Mouse (Mus musculus) midbrain, embryonic 13.5 days (tissue): ENCODE data around the gene G530012D18Rik. TPM values are rescaled to one million over a fixed set of nuclear protein-coding genes. Genes with fewer than 3 reads are reported as not detected.
"Not testable (repeated sequence)": the region's sequence is repeated elsewhere in the genome, so short reads cannot be mapped to it uniquely, and the experiment has no call there.

Experiments
- ATAC-seq: fragments of 200-750 bp; cut with Nextera tagmentation; 2 replicates; pipeline ENCODE4 v1.8.0; 2017; ENCODE audit warnings: mild to moderate bottlenecking, moderate TSS enrichment, moderate library complexity
- H3K27ac ChIP-seq: fragments of 300-500 bp; sonication (generic); 2 replicates; pipeline ENCODE4 v1.5.1; 2015; ENCODE audit warnings: inconsistent platforms, mild to moderate bottlenecking, moderate library complexity
- H3K27me3 ChIP-seq: fragments of 300-500 bp; sonication (generic); 2 replicates; pipeline ENCODE4 v1.6.1; 2015; ENCODE audit warnings: mild to moderate bottlenecking, inconsistent platforms
- H3K36me3 ChIP-seq: fragments of 300-500 bp; sonication (generic); 2 replicates; pipeline ENCODE4 v1.6.1; 2015; ENCODE audit warnings: mild to moderate bottlenecking, inconsistent platforms
- H3K4me1 ChIP-seq: fragments of 300-500 bp; sonication (generic); replicated peaks from 2 replicates; pipeline ENCODE4 v1.6.1; 2015; ENCODE audit warnings: inconsistent platforms
- H3K4me2 ChIP-seq: fragments of 300-500 bp; sonication (generic); replicated peaks from 2 replicates; pipeline ENCODE4 v1.6.1; 2015; ENCODE audit warnings: moderate library complexity, mild to moderate bottlenecking, inconsistent platforms
- H3K4me3 ChIP-seq: fragments of 300-500 bp; sonication (generic); replicated peaks from 2 replicates; pipeline ENCODE4 v1.5.1; 2015; ENCODE audit warnings: mild to moderate bottlenecking, inconsistent platforms
- H3K9ac ChIP-seq: fragments of 300-500 bp; sonication (generic); replicated peaks from 2 replicates; pipeline ENCODE4 v1.6.1; 2015; ENCODE audit warnings: mild to moderate bottlenecking, inconsistent platforms
- H3K9me3 ChIP-seq: fragments of 300-500 bp; sonication (generic); 2 replicates; pipeline ENCODE4 v1.6.1; 2016; ENCODE audit warnings: mild to moderate bottlenecking, inconsistent platforms
- WGBS: fragments of 180-500 bp; shearing (Covaris S2); methylation state at CpG from one replicate; pipeline ENCODE4 v1.1.7; 2015; 5-methylcytosine and 5-hydroxymethylcytosine counted together
- polyA plus RNA-seq: library from polyadenylated mRNA; unstranded; fragments of >200 nt; fragmentation: Nextera tagmentation; extraction: Ambion mirVana; gene quantifications from 2 replicates; pipeline ENCODE4 v1.2.1, GENCODE M21; 2015

G530012D18Rik gene
- polyA plus RNA-seq, result not detected in 2 replicates

DNA sequence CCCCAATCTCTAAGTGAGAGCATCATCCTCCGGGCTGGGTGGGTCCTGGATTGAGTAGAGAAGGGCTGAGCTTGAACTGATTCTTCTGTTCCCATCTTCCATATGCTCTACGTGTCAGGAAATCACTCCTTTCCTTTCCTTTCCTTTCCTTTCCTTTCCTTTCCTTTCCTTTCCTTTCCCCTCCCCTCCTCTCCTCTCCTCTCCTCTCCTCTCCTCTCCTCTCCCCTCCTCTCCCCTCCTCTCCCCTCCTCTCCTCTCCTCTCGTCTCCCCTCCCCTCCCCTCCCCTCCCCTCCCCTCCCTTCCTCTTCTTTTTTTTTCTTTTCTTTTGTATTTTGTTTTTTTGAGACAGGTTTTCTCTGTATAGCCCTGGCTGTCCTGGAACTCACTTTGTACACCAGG, at the start of gene G530012D18Rik:
Gene G530012D18Rik, plus strand, starts transcription at position 301 of the 400 bp plus-strand sequence.
- H3K4me1 ChIP-seq, H3K4me2 ChIP-seq, H3K36me3 ChIP-seq, H3K27ac ChIP-seq, H3K9ac ChIP-seq, H3K9me3 ChIP-seq, ATAC-seq, H3K4me3 ChIP-seq, H3K27me3 ChIP-seq: not testable (repeated sequence)
- WGBS, result 77% methylated on average over 2 of the region's 3 CpGs

- H3K27ac ChIP-seq, H3K9ac ChIP-seq, H3K36me3 ChIP-seq, ATAC-seq, H3K27me3 ChIP-seq, H3K4me3 ChIP-seq, H3K4me1 ChIP-seq, H3K9me3 ChIP-seq, H3K4me2 ChIP-seq: not testable (repeated sequence)
- WGBS, result 70% methylated on average over 3 of the region's 3 CpGs
These were observed 49.1 kb upstream of the G530012D18Rik start for GRCm38 (mm10) chr1:85526401-85526800.

- H3K27me3 ChIP-seq, H3K27ac ChIP-seq, H3K36me3 ChIP-seq, H3K4me1 ChIP-seq, H3K9me3 ChIP-seq, H3K9ac ChIP-seq, ATAC-seq, H3K4me3 ChIP-seq, H3K4me2 ChIP-seq: not testable (repeated sequence)
- 82% methylated on average over 14 of the region's 15 CpGs for WGBS
These were observed 46.9 kb upstream of the G530012D18Rik start for GRCm38 (mm10) chr1:85528451-85529110.

GRCm38 (mm10) chr1:85543818-85544217, 31.7 kb upstream of the G530012D18Rik start:
- not testable (repeated sequence) for H3K9ac ChIP-seq, H3K27ac ChIP-seq, H3K27me3 ChIP-seq, ATAC-seq, H3K36me3 ChIP-seq, H3K9me3 ChIP-seq, H3K4me1 ChIP-seq, H3K4me3 ChIP-seq, H3K4me2 ChIP-seq
- WGBS, result 71% methylated on average over 4 of the region's 4 CpGs

GRCm38 (mm10) chr1:85546442-85546841, 29.0 kb upstream of the G530012D18Rik start:
- H3K9me3 ChIP-seq, H3K4me3 ChIP-seq, H3K36me3 ChIP-seq, ATAC-seq, H3K27me3 ChIP-seq, H3K4me2 ChIP-seq, H3K9ac ChIP-seq, H3K4me1 ChIP-seq, H3K27ac ChIP-seq: not testable (repeated sequence)

- H3K4me3 ChIP-seq, H3K4me2 ChIP-seq, H3K27me3 ChIP-seq, H3K9me3 ChIP-seq, ATAC-seq, H3K36me3 ChIP-seq, H3K9ac ChIP-seq, H3K4me1 ChIP-seq, H3K27ac ChIP-seq: not testable (repeated sequence)
- 86% methylated on average over 4 of the region's 4 CpGs for WGBS
These were observed 20.2 kb upstream of the G530012D18Rik start for GRCm38 (mm10) chr1:85555261-85555660.

DNA sequence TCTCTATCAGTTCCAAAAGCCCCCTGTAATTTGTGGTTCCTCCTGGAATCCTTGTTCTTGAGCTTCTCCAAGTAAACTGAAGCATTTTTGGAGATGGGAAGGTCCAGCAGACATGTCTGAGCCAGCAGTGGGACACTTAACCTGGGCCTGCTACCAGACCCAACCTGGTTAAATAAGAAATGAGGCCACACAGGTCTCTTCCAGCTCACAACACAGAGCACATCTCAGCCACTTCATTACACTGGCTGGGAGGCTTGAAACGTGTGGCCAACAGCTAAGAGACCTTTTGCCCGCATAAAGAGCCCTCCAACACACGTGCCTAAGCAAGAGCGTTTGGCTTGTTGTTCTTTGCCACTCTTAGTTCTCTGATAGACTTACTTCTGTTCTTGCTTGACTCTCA, 1.9 kb upstream of the G530012D18Rik start:
- H3K9me3 ChIP-seq, H3K4me1 ChIP-seq, H3K4me2 ChIP-seq, H3K36me3 ChIP-seq, ATAC-seq, H3K27ac ChIP-seq, H3K9ac ChIP-seq, H3K27me3 ChIP-seq, H3K4me3 ChIP-seq: not testable (repeated sequence)
- 68% methylated on average over 4 of the region's 4 CpGs for WGBS

DNA sequence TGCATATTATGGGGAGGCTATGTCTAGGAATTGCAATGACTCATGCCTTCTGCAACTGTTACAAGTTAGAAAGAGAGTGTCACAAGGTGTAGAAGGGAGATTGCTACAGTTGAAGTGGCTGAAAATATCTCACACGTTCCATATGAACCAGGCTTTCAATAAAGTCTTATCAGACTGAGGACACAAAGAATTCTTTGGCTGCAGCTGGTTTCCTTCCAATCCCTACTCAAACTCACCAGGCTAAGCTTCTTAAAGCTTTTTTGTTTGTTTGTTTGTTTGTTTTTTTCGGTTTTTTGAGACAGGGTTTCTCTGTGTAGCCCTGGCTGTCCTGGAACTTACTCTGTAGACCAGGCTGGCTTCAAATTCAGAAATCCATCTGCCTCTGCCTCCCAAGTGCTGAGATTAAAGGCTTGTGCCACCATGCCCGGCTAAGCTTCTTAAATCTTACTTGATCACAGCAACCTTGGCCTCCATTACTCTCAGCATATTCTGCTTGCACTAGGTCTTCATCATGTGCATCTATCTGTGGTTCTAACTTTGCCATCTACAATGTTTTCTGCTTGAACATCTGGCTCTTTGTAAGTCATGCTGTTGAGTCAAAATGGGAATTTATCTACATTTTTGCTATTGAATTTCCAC, 3.0 kb downstream of the G530012D18Rik start:
- H3K36me3 ChIP-seq, H3K27me3 ChIP-seq, H3K9me3 ChIP-seq, H3K4me1 ChIP-seq, H3K4me2 ChIP-seq, H3K4me3 ChIP-seq, H3K27ac ChIP-seq, H3K9ac ChIP-seq, ATAC-seq: not testable (repeated sequence)
- 67% methylated on average over 3 of the region's 3 CpGs for WGBS

DNA sequence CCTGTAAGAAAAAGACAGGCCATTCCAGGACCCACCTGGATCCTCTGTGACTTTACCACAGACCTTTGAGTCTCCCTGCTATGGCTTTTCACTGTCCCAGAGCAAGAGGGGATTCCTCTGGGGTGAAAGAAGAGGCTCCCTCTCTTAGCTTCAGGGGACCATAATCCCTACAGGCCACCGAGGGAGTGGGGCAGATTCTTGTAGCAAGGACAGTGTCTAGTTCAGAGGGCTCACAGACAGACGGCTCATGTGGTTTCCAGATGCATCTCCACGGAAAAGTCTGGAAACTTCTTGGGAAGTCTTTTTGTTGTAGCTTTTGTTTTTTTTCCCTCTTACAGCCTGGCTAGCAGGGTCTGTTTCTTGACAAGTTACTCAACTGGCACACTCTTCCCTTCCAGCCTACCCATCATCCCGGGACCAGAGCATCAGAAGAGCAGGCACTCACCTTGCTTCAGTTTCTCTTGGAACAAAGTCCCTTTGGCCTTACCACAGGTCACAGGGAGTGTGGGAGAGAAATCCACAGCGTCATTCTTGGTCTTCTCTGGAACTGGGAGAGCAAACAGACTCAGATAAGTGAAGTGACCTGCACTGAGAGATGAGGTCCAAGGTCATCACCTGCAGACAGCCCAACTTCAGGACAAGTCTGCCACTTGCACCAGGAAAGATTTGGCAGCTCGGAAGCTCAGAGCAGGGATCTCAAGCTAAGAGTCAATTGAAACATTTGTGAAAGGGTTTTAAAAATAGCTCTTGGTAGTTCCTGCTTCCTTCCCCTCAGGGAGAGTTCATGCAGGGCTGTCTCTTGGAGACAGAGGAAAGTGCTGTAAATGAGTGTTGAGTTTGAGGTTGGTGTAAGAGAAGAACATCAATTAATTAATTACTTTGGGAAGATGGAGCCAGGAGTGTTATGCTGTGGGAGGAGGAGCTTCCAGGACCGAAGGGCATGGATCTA, 4.0 kb downstream of the G530012D18Rik start:
- not testable (repeated sequence) for H3K27me3 ChIP-seq, H3K27ac ChIP-seq, H3K36me3 ChIP-seq, H3K4me3 ChIP-seq, H3K9ac ChIP-seq, ATAC-seq, H3K9me3 ChIP-seq, H3K4me2 ChIP-seq, H3K4me1 ChIP-seq
- WGBS, result 67% methylated on average over 6 of the region's 7 CpGs

DNA sequence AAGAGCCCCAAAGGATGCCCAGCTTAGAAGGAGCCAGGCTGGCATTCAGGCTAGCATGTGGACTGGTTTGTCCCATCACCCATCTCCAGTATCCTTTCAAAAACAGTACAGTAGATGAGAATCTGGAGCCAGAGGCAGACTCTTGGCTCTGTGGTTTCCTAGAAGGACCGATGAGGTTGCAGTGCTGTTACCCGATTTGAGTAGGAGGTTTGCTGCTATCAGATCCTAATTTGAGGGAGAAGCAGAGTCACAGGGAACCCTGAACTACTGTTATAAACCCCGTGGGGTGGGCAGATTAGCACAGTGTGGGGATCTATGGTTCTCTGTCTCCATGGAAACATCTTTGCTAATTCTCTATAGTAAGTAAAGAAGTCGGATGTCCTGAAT, 4.7 kb downstream of the G530012D18Rik start:
- ATAC-seq, result peak; percentile 66
- WGBS, result 70% methylated on average over 3 of the region's 4 CpGs

DNA sequence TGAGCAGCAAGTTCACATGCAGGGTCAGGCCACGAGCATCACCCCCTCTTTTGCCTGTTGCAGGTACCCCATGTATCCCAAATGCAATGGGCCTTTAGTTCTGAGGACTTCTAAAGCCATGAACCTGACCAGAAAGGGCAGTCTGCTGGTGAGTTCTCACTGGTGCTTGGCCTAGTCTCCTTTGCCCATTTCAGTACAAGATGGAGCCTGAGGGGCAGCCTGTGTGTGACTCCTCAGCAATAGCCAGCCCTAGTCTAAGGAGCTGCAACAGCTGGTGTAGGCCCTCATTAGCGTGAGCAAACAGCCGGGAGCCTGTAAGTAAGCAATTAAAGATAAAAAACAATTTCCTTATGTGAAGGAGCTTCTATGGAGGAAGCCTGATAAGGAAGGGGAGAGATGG, 5.1 kb downstream of the G530012D18Rik start:
- ATAC-seq, result 0 out of 2 replicates have a peak, but pooled peaks have one; percentile 37
- WGBS, result 69% methylated on average over 3 of the region's 3 CpGs
- not testable (repeated sequence) for H3K4me2 ChIP-seq, H3K4me1 ChIP-seq, H3K4me3 ChIP-seq, H3K27me3 ChIP-seq, H3K36me3 ChIP-seq, H3K9ac ChIP-seq, H3K9me3 ChIP-seq, H3K27ac ChIP-seq

More for the DNA sequence above, 4.7 kb downstream of the G530012D18Rik start:
- H3K27me3 ChIP-seq, H3K9me3 ChIP-seq, H3K9ac ChIP-seq, H3K4me3 ChIP-seq, H3K27ac ChIP-seq, H3K36me3 ChIP-seq, H3K4me1 ChIP-seq, H3K4me2 ChIP-seq: not testable (repeated sequence)

- not testable (repeated sequence) for H3K4me1 ChIP-seq, H3K27ac ChIP-seq, H3K27me3 ChIP-seq, H3K4me3 ChIP-seq, H3K4me2 ChIP-seq, H3K9me3 ChIP-seq, ATAC-seq, H3K36me3 ChIP-seq, H3K9ac ChIP-seq
- WGBS, result 29% methylated on average over 5 of the region's 5 CpGs
These were observed 6.0 kb downstream of the G530012D18Rik start for GRCm38 (mm10) chr1:85581518-85581917.
